Mouse (Mus musculus) heart, adult 2 months (tissue): ENCODE measurements around the gene Mms19.

ENCODE experiments used
- CTCF ChIP-seq: fragments of 200-600 bp; IDR thresholded peaks from 2 replicates; pipeline ENCODE4 v1.8.1; 2022; ENCODE audit warnings: antibody characterized with exemption, mild to moderate bottlenecking, moderate library complexity
- EP300 ChIP-seq: fragments of 200-500 bp; IDR thresholded peaks from 2 replicates; pipeline ENCODE4 v1.6.1; 2011; ENCODE audit warnings: low read depth, low read length, control low read depth; ENCODE audit not compliant: insufficient read depth
- POLR2A ChIP-seq: fragments of 200-500 bp; IDR thresholded peaks from 2 replicates; pipeline ENCODE4 v1.6.1; 2011; ENCODE audit warnings: mild to moderate bottlenecking, low read depth, low read length, control low read depth; ENCODE audit not compliant: insufficient read depth

- TF ChIP-seq CTCF, result no peak
- TF ChIP-seq POLR2A, result no peak
- TF ChIP-seq EP300, result no peak
Measured at GRCm38 (mm10) chr19:41999688-42000283, 18.8 kb upstream of the Mms19 start.
